Comparison of ENCODE assay signal across 8 mouse cellular contexts in the genomic region with DNA sequence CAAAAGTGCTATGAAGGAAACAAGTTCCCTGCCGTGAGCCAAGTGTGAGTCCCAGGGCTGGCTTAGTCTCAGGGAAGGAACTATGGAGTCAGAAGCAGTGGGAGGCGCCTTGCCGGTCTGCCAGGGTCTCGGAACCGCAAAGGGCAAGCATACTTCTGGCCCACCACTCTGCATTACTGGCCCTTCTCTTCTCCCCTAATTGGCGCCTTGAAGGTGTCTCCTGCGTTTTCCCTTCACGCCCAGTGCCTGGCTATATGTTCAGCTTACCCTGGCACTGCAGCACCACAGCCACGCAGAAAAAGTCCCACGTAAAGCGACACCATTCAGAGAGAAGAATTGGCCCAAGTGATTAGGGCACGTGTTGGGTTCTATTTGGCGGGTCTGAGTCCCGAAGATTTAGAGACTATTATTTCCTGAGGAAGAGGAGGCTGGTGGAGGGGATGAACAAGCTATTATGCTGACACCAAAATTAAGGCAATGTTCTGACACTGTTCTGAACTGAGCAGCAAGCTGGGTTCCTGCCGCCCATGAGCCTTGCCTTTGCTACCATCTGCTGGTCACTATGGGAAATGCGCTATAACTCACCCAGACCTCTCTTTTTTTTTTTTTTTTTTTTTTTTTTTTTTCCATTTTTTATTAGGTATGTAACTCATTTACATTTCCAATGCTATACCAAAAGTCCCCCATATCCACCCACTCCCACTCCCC.
A peak's percentile ranks its signal among the peaks of the same experiment; 100 is the strongest.
DNase-seq lines count a peak whose midpoint lies in the region; ATAC-seq and TF ChIP-seq lines count a peak whose summit lies in the region.

No protein-coding gene starts in this region.

- H3K4me2 ChIP-seq in embryonic facial prominence, embryonic 14.5 days (ENCODE audit: low read depth, low read length), result peak overlapping the region; percentile 38; the same call in 1 of the 2 replicates
- H3K4me2 ChIP-seq in heart, postnatal 0 days (ENCODE audit: low read depth, low read length), result no peak overlapping the region

- 0 out of 2 replicates have a peak overlapping the region, but pooled peaks have one; percentile 15 for H3K4me3 ChIP-seq in ES-Bruce4 (ENCODE audit: low read depth, low read length)
- no peak overlapping the region for H3K4me3 ChIP-seq in bone marrow, adult 2 months (replicated peaks; ENCODE audit: control insufficient read depth, low read depth, low read length)
- H3K4me3 ChIP-seq in embryonic facial prominence, embryonic 14.5 days (ENCODE audit: low read depth, low read length), result no peak overlapping the region
- no peak overlapping the region for H3K4me3 ChIP-seq in heart, postnatal 0 days (ENCODE audit: low read depth, low read length)
- H3K4me3 ChIP-seq in lung, adult 2 months (replicated peaks; ENCODE audit: extremely low read depth, low read depth, low read length), result no peak overlapping the region

- no peak overlapping the region for H3K27ac ChIP-seq in ES-Bruce4 (ENCODE audit: insufficient read depth, low read length)
- H3K27ac ChIP-seq in bone marrow, adult 2 months (ENCODE audit: control insufficient read depth, insufficient read depth, low read depth, low read length, poor library complexity), result no peak overlapping the region
- no peak overlapping the region for H3K27ac ChIP-seq in embryonic facial prominence, embryonic 14.5 days (replicated peaks; ENCODE audit: low read depth, low read length)
- no peak overlapping the region for H3K27ac ChIP-seq in heart, postnatal 0 days (ENCODE audit: low read depth)

- TF ChIP-seq EP300 in ES-Bruce4 (IDR thresholded peaks at IDR 0.05; ENCODE audit: insufficient read depth, low read depth, low read length), result no peak
- TF ChIP-seq EP300 in heart, postnatal 0 days (IDR thresholded peaks at IDR 0.05; ENCODE audit: low read depth), result no peak

- H3K36me3 ChIP-seq in ES-Bruce4 (ENCODE audit: control insufficient read depth, insufficient read depth, low read length, poor library complexity, severe bottlenecking), result no peaks in the 10 kb centered on the region
- no peaks in the 10 kb centered on the region for H3K36me3 ChIP-seq in embryonic facial prominence, embryonic 14.5 days (ENCODE audit: control insufficient read depth, insufficient read depth, low read length)
- H3K36me3 ChIP-seq in heart, postnatal 0 days (replicated peaks; ENCODE audit: control insufficient read depth, insufficient read depth, low read length), result no peaks in the 10 kb centered on the region

- ATAC-seq in embryonic facial prominence, embryonic 14.5 days (ENCODE audit: low read depth), result no peak
- no peak for ATAC-seq in heart, postnatal 0 days (ENCODE audit: insufficient read depth, low read depth)
- peak; percentile 66; the same call in 1 of the 2 replicates for ATAC-seq in neutrophil, adult 5-6 weeks (ENCODE audit: extremely low read depth, insufficient number of reproducible peaks, low FRiP score, poor library complexity, severe bottlenecking)
- ATAC-seq in erythroblast, adult 5-6 weeks (replicated peaks; ENCODE audit: low FRiP score, poor library complexity, severe bottlenecking), result no peak

- 45% methylated on average over 16 of the region's 16 CpGs for WGBS in bone marrow, adult 2 months
- 41% methylated on average over 16 of the region's 16 CpGs for WGBS in embryonic facial prominence, embryonic 14.5 days
- WGBS in heart, postnatal 0 days, result 42% methylated on average over 16 of the region's 16 CpGs
- 43% methylated on average over 16 of the region's 16 CpGs for WGBS in lung, adult 2 months

- peak; percentile 81 for TF ChIP-seq CTCF in ES-Bruce4 (IDR thresholded peaks at IDR 0.05; ENCODE audit: low read depth, low read length)
- peak; percentile 78 for TF ChIP-seq CTCF in bone marrow, adult 2 months (IDR thresholded peaks at IDR 0.05; ENCODE audit: control insufficient read depth, insufficient read depth, low read length)
- TF ChIP-seq CTCF in heart, postnatal 0 days (IDR thresholded peaks at IDR 0.05; ENCODE audit: low read depth), result peak; percentile 77
- peak; percentile 95 for TF ChIP-seq CTCF in lung, adult 2 months (IDR thresholded peaks at IDR 0.05; ENCODE audit: insufficient read depth, low read length)

- H3K4me1 ChIP-seq in ES-Bruce4 (ENCODE audit: control insufficient read depth, insufficient read depth, low read length), result no peaks in the 10 kb centered on the region
- H3K4me1 ChIP-seq in bone marrow, adult 2 months (ENCODE audit: control insufficient read depth, insufficient read depth, low read length), result no peaks in the 10 kb centered on the region
- no peaks in the 10 kb centered on the region for H3K4me1 ChIP-seq in embryonic facial prominence, embryonic 14.5 days (ENCODE audit: control insufficient read depth, insufficient read depth, low read length)
- H3K4me1 ChIP-seq in heart, postnatal 0 days (ENCODE audit: control insufficient read depth, insufficient read depth), result no peaks in the 10 kb centered on the region
- H3K4me1 ChIP-seq in lung, adult 2 months (ENCODE audit: control insufficient read depth, insufficient read depth, low read length), result no peaks in the 10 kb centered on the region

- H3K9me3 ChIP-seq in ES-Bruce4 (replicated peaks; ENCODE audit: control insufficient read depth, insufficient read depth, low read length, poor library complexity, severe bottlenecking), result peaks cover 8% of the 10 kb centered on the region
- H3K9me3 ChIP-seq in embryonic facial prominence, embryonic 14.5 days (ENCODE audit: control insufficient read depth, low read length), result 0 out of 2 replicates have a peak, but pooled peaks cover 14% of the 10 kb centered on the region
- 0 out of 2 replicates have a peak, but pooled peaks cover 4% of the 10 kb centered on the region for H3K9me3 ChIP-seq in heart, postnatal 0 days (replicated peaks; ENCODE audit: control insufficient read depth, low read length)

- H3K9ac ChIP-seq in ES-Bruce4 (ENCODE audit: low read depth, poor library complexity, severe bottlenecking), result no peak overlapping the region
- no peak overlapping the region for H3K9ac ChIP-seq in embryonic facial prominence, embryonic 14.5 days (ENCODE audit: low read depth, low read length)
- no peak overlapping the region for H3K9ac ChIP-seq in heart, postnatal 0 days (replicated peaks; ENCODE audit: low read depth, low read length)

- no peak for TF ChIP-seq POLR2A in ES-Bruce4 (IDR thresholded peaks at IDR 0.05; ENCODE audit: insufficient read depth, low read length)
- TF ChIP-seq POLR2A in bone marrow, adult 2 months (IDR thresholded peaks at IDR 0.05; ENCODE audit: borderline replicate concordance, control insufficient read depth, low read depth, low read length), result no peak
- no peak for TF ChIP-seq POLR2A in lung, adult 2 months (IDR thresholded peaks at IDR 0.05; ENCODE audit: borderline replicate concordance, extremely low read depth, low read depth, low read length)

- no peaks in the 10 kb centered on the region for H3K27me3 ChIP-seq in ES-Bruce4 (ENCODE audit: control insufficient read depth, insufficient read depth, low read length, poor library complexity, severe bottlenecking)
- H3K27me3 ChIP-seq in embryonic facial prominence, embryonic 14.5 days (replicated peaks; ENCODE audit: control insufficient read depth, insufficient read depth, low read length), result no peaks in the 10 kb centered on the region
- no peaks in the 10 kb centered on the region for H3K27me3 ChIP-seq in heart, postnatal 0 days (ENCODE audit: control insufficient read depth, insufficient read depth, low read length)

- DNase-seq in embryonic facial prominence, embryonic 14.5 days (ENCODE audit: low spot score), result peak; percentile 71
- DNase-seq in heart, postnatal 0 days (ENCODE audit: low spot score), result peak; percentile 48
- peak; percentile 65 to 75 for DNase-seq in kidney, postnatal 25 days
- DNase-seq in lung, adult 2 months, result peak; percentile 54
